Mouse (Mus musculus): ENCODE measurements around the gene Pigm. TPM values are rescaled to one million over a fixed set of nuclear protein-coding genes. Genes with fewer than 3 reads are reported as not detected.

Pigm gene
- polyA plus RNA-seq, 1 experiment from 2014 or later, result 4.7 TPM

DNA sequence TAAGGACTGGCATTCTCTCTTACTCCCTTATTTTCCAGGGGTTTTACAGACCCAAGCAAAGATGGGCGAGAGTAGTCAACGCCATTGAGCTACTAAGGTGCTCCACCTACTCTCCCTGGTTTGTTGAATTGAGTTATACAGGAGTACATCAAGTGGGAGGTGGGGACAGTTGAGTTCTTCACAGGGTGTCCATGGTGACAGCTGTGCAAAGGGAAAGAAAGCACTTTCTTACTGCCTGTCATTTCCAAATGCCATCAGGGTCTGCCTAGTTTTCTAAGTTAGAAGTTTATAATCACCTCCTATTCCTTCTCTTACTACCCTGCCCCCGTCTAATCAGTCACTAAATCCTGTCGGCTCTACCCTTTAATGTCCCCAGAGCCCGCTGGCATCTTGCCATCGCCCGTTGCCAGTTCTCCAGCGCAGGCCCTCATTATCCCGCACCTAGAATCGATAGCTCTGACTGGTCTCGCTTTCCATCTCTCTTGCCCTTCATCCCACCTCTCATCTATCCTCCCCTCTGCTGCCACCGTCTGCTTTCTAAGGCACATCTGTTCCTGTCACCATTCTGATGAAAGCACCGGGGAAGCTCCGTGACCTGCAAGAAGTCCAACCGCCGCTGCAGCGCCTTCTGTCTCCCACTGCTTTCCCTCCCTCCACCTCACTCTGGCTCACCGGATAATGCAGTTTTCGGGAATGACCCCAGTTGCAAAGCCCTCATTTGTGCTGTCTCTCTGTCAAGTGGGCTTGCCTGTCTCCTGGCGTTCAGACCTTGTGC lies 15.6 kb downstream of the Pigm start:
- no peaks in the 10 kb centered on the region for H3K36me3 ChIP-seq
- H3K27ac ChIP-seq (replicated peaks), result no peak overlapping the region
- WGBS, result 18% methylated on average over 20 of the region's 20 CpGs
- H3K9me3 ChIP-seq, result no peaks in the 10 kb centered on the region
- ATAC-seq (ENCODE audit: extremely low read depth, insufficient number of reproducible peaks, low FRiP score, low TSS enrichment), result no peak
- peak overlapping the region; percentile 65 for H3K9ac ChIP-seq
- peak overlapping the region; percentile 65 for H3K4me2 ChIP-seq
- peaks cover 10% of the 10 kb centered on the region for H3K4me1 ChIP-seq
- H3K4me3 ChIP-seq, result peak overlapping the region; percentile 34
- peaks cover 19% of the 10 kb centered on the region for H3K27me3 ChIP-seq (replicated peaks)

DNA sequence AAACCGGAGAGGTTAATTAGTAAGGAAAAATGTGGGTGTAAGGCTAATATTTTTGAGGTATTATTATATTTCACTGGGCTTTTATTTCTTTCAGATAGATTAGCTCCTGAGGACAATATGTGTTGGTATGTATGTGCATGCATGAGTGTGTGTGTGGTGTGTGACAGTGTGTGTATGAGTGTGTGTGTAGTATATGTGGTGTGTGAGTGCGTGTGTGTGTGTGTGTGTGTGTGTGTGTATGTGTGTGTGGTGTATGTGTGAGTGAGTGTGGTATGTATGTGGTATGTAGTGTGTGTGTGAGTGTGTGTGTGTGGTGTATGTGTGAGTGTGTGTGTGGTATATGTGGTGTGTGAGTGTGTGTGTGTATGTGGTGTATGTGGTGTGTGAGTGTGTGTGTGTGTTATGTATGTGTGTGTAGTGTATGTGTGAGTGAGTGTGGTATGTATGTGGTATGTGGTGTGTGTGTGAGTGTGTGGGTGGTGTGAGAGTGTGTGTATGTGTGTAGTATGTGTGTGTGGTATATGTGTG lies 16.4 kb downstream of the Pigm start:
- Histone ChIP-seq H3K9ac (no peak overlapping the region), H3K27me3 (replicated peaks) (peaks cover 19% of the 10 kb centered on the region), H3K4me3 (no peak overlapping the region), H3K4me2 (no peak overlapping the region), H3K36me3 (no peaks in the 10 kb centered on the region), H3K9me3 (no peaks in the 10 kb centered on the region), H3K4me1 (peaks cover 10% of the 10 kb centered on the region), H3K27ac (replicated peaks) (no peak overlapping the region)
- WGBS, result 78% methylated on average over 2 of the region's 2 CpGs
- ATAC-seq (ENCODE audit: extremely low read depth, insufficient number of reproducible peaks, low FRiP score, low TSS enrichment), result no peak

DNA sequence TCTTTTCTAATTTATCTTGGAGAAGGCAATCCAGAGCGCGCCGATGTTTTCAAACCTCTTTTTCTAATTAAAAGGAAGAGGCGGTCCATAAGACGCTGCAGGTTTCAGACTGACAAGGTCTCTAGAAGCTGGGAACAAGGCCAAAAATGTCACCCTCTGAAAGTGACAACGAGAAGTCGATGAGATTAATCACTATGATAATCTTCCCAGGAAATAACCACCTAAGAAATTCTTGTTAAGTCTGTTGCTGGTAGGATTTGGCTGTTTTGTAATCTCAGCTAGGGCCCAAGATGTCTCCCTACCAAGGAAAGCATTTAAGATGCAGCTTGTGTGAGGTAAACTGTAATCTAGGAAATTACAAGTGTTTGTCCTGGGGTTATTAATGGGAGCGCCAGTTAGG lies 17.4 kb downstream of the Pigm start:
- Histone ChIP-seq H3K27me3 (replicated peaks) (peaks cover 19% of the 10 kb centered on the region), H3K4me3 (no peak overlapping the region), H3K4me1 (peaks cover 10% of the 10 kb centered on the region), H3K27ac (replicated peaks) (no peak overlapping the region), H3K4me2 (no peak overlapping the region), H3K9ac (no peak overlapping the region), H3K36me3 (no peaks in the 10 kb centered on the region), H3K9me3 (no peaks in the 10 kb centered on the region)
- WGBS, result 38% methylated on average over 8 of the region's 8 CpGs
- no peak for ATAC-seq (ENCODE audit: extremely low read depth, insufficient number of reproducible peaks, low FRiP score, low TSS enrichment)

DNA sequence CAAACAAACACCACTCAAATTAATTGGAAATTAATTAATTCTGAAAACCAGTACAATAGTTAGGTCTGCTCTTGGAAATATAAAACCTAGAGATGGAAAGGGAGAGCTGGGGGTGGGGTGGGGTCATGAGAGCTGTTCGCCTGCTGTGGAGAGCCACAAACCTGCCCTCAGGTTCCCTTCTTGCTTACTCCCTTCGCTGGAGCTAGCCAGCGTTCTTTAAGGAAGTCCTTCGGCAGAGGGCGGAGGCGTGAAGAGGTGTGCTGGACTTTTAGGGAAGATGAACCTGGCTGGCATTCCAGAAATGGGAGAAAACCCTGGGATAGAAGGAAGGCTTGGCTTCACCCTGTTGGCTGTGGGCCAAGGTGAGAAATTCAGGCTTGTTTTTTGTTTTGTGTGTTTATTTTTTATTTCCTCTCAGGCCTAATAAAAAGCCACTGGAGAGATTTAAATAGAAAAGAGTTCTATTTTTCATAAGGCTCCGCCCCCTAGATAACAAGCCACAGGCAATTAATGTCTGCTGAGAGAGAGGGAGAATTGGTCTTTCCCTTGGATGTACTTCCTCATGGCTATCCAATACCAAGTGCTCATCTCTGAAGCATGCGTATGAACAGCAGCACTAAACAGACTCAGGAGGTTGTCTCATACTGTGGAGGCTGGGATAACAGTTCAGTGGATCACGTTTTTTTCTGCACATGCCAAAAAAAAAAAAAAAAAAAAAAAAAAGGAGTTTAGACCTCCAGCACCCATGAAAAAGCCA lies 20.8 kb downstream of the Pigm start:
- Histone ChIP-seq H3K27ac (replicated peaks) (no peak overlapping the region), H3K36me3 (no peaks in the 10 kb centered on the region), H3K27me3 (replicated peaks) (peaks cover 13% of the 10 kb centered on the region), H3K4me3 (no peak overlapping the region), H3K4me1 (peaks cover 3% of the 10 kb centered on the region), H3K9me3 (no peaks in the 10 kb centered on the region), H3K4me2 (no peak overlapping the region), H3K9ac (no peak overlapping the region)
- no peak for ATAC-seq (ENCODE audit: extremely low read depth, insufficient number of reproducible peaks, low FRiP score, low TSS enrichment)
- 43% methylated on average over 9 of the region's 9 CpGs for WGBS

DNA sequence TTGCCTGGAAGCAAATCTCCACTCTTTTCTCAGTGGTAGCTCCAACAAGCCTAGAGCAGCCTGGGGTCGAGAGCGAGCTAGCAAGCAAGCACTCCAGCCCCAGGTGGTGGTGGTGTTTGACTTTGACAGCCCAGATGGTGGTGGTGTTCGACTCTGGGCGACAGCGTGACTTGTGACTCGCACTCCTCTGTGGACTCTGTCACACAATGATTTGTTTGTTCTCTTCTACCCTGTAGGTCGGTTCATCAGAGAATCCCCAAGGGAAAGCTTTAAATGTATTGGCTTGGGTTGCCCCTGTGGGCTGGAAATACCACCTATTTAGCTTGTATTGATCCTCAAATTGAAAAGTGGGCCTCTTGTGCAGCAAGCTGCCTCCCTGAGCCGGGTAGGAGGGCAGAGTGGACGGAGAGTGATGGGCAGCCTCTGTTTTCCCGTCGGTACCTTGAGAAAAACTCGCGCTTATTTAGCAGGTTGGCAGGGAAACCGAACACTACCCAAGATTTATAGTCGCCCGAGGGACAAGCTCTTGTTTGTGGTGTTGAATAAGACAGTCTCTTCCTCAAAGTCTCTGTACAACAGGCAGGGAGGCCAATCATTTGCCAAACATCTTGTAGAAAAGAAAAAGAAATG lies 29.8 kb downstream of the Pigm start:
- Histone ChIP-seq H3K36me3 (no peaks in the 10 kb centered on the region), H3K9ac (no peak overlapping the region), H3K9me3 (no peaks in the 10 kb centered on the region), H3K4me3 (no peak overlapping the region), H3K4me2 (no peak overlapping the region), H3K27ac (replicated peaks) (no peak overlapping the region), H3K4me1 (no peaks in the 10 kb centered on the region), H3K27me3 (replicated peaks) (peaks cover 23% of the 10 kb centered on the region)
- no peak for ATAC-seq (ENCODE audit: extremely low read depth, insufficient number of reproducible peaks, low FRiP score, low TSS enrichment)
- 45% methylated on average over 16 of the region's 16 CpGs for WGBS

DNA sequence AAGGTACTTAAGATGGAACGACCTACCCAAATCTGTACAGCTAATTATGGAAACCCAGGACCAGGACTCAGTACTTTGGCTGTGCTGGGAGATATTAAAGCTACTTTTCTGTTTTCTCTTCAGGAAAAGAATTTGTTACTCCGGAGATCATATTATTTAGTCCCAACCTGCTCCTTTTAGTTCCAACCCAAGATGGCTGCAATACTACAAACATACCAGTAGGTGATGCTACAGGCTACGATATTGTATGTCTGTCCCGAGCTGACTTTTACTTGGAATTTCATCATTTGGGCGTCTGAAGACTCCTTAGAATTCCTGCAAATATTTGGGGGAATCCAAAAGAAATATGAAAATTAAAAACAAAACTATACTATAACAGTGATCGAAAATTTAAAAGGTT lies 32.6 kb downstream of the Pigm start:
- H3K4me2 ChIP-seq, result no peak overlapping the region
- no peaks in the 10 kb centered on the region for H3K9me3 ChIP-seq
- H3K36me3 ChIP-seq, result no peaks in the 10 kb centered on the region
- no peak overlapping the region for H3K9ac ChIP-seq
- WGBS, result 11% methylated on average over 6 of the region's 6 CpGs
- H3K27me3 ChIP-seq (replicated peaks), result peaks cover 23% of the 10 kb centered on the region
- no peaks in the 10 kb centered on the region for H3K4me1 ChIP-seq
- no peak overlapping the region for H3K4me3 ChIP-seq
- ATAC-seq (ENCODE audit: extremely low read depth, insufficient number of reproducible peaks, low FRiP score, low TSS enrichment), result no peak
- no peak overlapping the region for H3K27ac ChIP-seq (replicated peaks)

DNA sequence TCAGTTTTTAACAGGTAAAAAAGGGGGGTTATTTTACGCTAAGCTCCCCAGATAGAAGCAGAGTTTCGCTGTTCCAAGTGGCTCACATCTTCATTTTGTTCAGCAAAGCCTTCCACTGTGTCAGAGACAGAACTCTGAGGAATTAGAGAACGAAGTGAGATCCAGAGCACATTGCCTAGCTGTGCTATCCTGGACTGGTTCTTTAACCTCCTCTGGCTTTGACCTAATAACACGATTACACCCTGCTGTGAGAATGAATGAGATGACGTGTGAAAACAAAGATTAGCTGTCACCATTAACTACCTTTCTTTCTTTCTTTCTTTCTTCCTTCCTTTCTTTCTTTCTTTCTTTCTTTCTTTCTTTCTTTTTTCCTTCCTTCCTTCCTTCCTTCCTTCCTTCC lies 33.1 kb downstream of the Pigm start:
- no peak overlapping the region; the same call in 1 of the 2 replicates for H3K4me2 ChIP-seq
- no peak overlapping the region for H3K27ac ChIP-seq (replicated peaks)
- 10% methylated on average over 5 of the region's 5 CpGs for WGBS
- H3K9ac ChIP-seq, result no peak overlapping the region
- no peaks in the 10 kb centered on the region for H3K4me1 ChIP-seq
- no peaks in the 10 kb centered on the region for H3K36me3 ChIP-seq
- H3K27me3 ChIP-seq (replicated peaks), result peaks cover 23% of the 10 kb centered on the region
- H3K9me3 ChIP-seq, result no peaks in the 10 kb centered on the region
- H3K4me3 ChIP-seq, result no peak overlapping the region
- no peak for ATAC-seq (ENCODE audit: extremely low read depth, insufficient number of reproducible peaks, low FRiP score, low TSS enrichment)

DNA sequence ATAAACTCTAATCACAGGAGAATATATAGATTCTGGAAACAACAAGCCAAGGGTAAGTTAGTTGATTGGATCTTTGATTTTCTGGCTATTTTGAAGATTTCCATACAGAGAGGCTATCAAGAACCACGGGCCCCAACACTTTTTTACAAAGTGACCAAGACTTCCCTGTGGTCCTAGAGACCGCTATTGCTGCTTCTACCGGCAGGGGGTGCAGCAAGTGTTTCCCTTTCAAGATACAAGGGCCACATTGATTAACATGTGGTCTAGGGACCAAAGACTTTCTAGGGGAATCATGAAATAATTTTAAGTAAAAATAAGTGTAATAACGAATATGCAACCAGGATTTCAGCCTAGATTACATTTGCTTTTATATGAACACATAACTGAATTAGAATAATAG lies 34.5 kb downstream of the Pigm start:
- Histone ChIP-seq H3K36me3 (no peaks in the 10 kb centered on the region), H3K27me3 (replicated peaks) (peaks cover 23% of the 10 kb centered on the region), H3K27ac (replicated peaks) (no peak overlapping the region), H3K4me3 (no peak overlapping the region), H3K4me2 (no peak overlapping the region), H3K9me3 (no peaks in the 10 kb centered on the region), H3K9ac (no peak overlapping the region), H3K4me1 (no peaks in the 10 kb centered on the region)
- WGBS, result 5% methylated on average over 4 of the region's 4 CpGs
- ATAC-seq (ENCODE audit: extremely low read depth, insufficient number of reproducible peaks, low FRiP score, low TSS enrichment), result no peak

DNA sequence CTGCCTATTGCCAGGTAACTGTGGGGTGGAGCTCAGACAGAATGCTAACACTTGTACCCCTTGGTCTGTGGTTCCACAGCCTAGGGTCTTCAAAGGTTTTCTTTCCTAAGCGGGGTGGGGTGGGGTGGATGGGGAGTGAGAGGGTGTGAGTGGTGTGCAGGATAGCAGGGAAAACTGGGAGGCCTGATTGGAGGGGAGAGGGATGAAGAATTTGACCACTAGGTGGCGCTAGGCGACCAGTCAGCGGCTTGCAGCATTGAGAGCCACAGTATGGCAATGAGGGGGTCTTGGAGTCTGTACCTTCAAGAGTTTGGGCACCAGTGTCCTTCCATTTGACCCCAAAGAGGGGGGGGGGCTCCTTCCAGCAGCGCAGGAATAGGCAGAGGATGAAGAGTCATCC lies 35.9 kb downstream of the Pigm start:
- Histone ChIP-seq H3K4me3 (no peak overlapping the region), H3K9ac (no peak overlapping the region), H3K36me3 (no peaks in the 10 kb centered on the region), H3K27ac (replicated peaks) (no peak overlapping the region), H3K4me1 (no peaks in the 10 kb centered on the region), H3K9me3 (no peaks in the 10 kb centered on the region), H3K4me2 (no peak overlapping the region), H3K27me3 (replicated peaks) (peaks cover 14% of the 10 kb centered on the region)
- 0% methylated on average over 5 of the region's 5 CpGs for WGBS
- ATAC-seq (ENCODE audit: extremely low read depth, insufficient number of reproducible peaks, low FRiP score, low TSS enrichment), result no peak

DNA sequence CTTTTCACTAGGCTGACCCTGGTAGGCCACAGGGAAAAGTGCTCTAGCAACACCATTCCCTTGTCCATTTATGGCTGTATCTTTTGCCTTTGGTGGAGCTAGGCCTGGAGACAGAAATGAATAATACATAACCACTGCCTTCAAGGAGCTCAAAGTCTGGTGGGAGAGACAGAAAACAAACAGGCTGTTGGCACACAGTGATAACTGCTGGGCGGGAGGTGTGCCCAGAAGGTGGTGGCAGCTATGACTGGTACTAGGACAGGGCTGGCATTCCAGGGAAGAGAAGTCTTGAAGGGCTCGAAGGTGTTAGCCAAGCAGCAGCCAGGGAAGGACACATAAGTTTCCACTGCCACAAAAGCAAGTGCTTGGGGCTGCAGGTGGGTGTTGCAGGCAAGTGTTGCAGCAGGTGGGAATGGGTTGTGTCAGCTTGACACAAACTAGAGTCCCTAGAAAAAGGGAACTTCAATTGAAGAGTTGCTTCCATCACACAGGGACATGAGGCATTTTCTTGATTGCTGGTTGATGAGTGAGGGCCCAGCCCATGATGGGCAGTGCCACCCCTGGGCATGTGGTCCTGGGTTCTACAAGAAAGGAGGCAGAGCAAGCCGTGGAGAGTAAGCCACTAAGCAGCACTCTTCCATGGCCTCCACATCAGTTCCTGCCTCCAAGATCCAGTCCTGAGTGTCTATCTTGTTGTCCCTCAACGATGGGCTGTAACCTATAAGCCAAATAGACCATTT lies 37.3 kb downstream of the Pigm start:
- Histone ChIP-seq H3K27me3 (replicated peaks) (peaks cover 2% of the 10 kb centered on the region), H3K9ac (no peak overlapping the region), H3K9me3 (no peaks in the 10 kb centered on the region), H3K4me3 (no peak overlapping the region), H3K4me1 (peaks cover 3% of the 10 kb centered on the region; the same call in 1 of the 2 replicates), H3K36me3 (no peaks in the 10 kb centered on the region), H3K4me2 (no peak overlapping the region), H3K27ac (replicated peaks) (no peak overlapping the region)
- ATAC-seq (ENCODE audit: extremely low read depth, insufficient number of reproducible peaks, low FRiP score, low TSS enrichment), result no peak
- WGBS, result 70% methylated on average over 4 of the region's 4 CpGs

DNA sequence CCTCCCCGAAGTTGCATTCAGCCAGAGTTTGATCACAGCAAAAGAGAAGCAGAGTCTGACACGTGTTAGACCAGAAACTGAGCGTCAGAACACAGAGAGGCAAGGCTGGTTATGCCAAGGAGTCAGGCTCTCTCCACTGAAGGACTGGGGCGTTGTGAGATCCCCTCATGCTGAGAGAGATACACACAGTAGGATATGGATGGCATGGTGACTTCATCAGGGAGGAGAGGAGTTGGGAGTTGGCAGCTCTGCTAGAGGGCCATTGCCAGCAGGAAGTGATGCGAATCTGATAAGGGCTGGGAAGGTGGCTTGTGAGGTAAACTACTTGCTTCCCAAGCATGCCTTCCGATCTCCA lies 37.9 kb downstream of the Pigm start:
- Histone ChIP-seq H3K4me2 (no peak overlapping the region), H3K9ac (no peak overlapping the region), H3K9me3 (no peaks in the 10 kb centered on the region), H3K4me3 (no peak overlapping the region), H3K36me3 (no peaks in the 10 kb centered on the region), H3K27ac (replicated peaks) (no peak overlapping the region), H3K27me3 (replicated peaks) (no peaks in the 10 kb centered on the region; the same call in 1 of the 2 replicates), H3K4me1 (peaks cover 3% of the 10 kb centered on the region; the same call in 1 of the 2 replicates)
- ATAC-seq (ENCODE audit: extremely low read depth, insufficient number of reproducible peaks, low FRiP score, low TSS enrichment), result no peak
- 78% methylated on average over 6 of the region's 6 CpGs for WGBS

Data from heart, embryonic 13.5 days (tissue).